Mouse (Mus musculus) kidney, adult 2 months (tissue): ENCODE measurements at regions not wholly inside any gene's neighbourhood (a gene's known extent, or its start where the extent isn't known, plus 50 kb on each side); places are given as distances from the start of the nearest gene placed in this dataset.

Experiments used
- CTCF ChIP-seq: fragments of 200-500 bp; conservative IDR thresholded peaks from 2 replicates; pipeline ENCODE4 v1.5.1; 2011; ENCODE audit warnings: low read depth, mild to moderate bottlenecking, control low read depth, low read length, moderate library complexity, mixed read lengths; ENCODE audit not compliant: insufficient read depth, insufficient read length
- POLR2A ChIP-seq: fragments of 200-500 bp; IDR thresholded peaks from one replicate; pipeline ENCODE4 v1.6.1; 2011; ENCODE audit warnings: low read depth, low read length, control low read depth

DNA sequence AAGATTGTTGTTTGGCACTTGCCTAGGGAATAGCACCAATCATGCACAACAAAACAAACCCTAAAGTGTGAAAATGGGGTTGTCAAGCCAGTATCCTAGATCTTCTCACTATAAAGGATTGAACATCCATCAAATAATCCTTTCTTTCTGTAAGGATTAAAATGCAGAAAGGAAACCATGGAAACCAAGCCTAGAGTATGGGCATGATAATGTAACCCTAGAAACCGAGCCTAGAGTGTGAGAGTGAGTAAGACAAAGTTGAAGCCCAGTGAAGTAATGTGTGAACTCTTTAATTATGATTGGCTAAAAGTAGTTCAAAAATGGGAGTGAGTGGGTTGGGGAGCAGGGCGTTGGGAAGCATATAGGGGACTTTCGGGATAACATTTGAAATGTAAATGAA lies 1757.4 kb downstream of the Cntnap5b start:
- TF ChIP-seq CTCF (no peak), POLR2A (no peak)
